Mouse (Mus musculus) embryonic facial prominence, embryonic 11.5 days (tissue): ENCODE data around the gene Slc12a8. TPM values are rescaled to one million over a fixed set of nuclear protein-coding genes. Genes with fewer than 3 reads are reported as not detected.

Source experiments
- ATAC-seq: fragments of 200-750 bp; cut with Nextera tagmentation; replicated peaks from 2 replicates; pipeline ENCODE4 v1.8.0; 2017; ENCODE audit warnings: low read depth; ENCODE audit not compliant: insufficient number of reproducible peaks, low FRiP score, low TSS enrichment
- DNase-seq: peaks from one replicate; pipeline ENCODE4 v3.0.0-alpha.2; 2015; ENCODE audit warnings: low spot score
- H3K27ac ChIP-seq: fragments of 300-500 bp; sonication (generic); replicated peaks from 2 replicates; pipeline ENCODE4 v1.5.1; 2014; ENCODE audit warnings: mild to moderate bottlenecking, low read depth, low read length, control low read depth
- H3K27me3 ChIP-seq: fragments of 300-500 bp; sonication (generic); 2 replicates; pipeline ENCODE4 v1.6.1; 2014; ENCODE audit warnings: mild to moderate bottlenecking, low read length, moderate library complexity, mixed read lengths; ENCODE audit not compliant: control insufficient read depth, insufficient read depth
- H3K36me3 ChIP-seq: fragments of 300-500 bp; sonication (generic); replicated peaks from 2 replicates; pipeline ENCODE4 v1.6.1; 2014; ENCODE audit warnings: low read depth, mild to moderate bottlenecking, low read length, moderate library complexity, mixed read lengths; ENCODE audit not compliant: control insufficient read depth, insufficient read depth
- H3K4me1 ChIP-seq: fragments of 300-500 bp; sonication (generic); 2 replicates; pipeline ENCODE4 v1.6.1; 2014; ENCODE audit warnings: low read length, mixed read lengths; ENCODE audit not compliant: control insufficient read depth, insufficient read depth
- H3K4me2 ChIP-seq: fragments of 300-500 bp; sonication (generic); 2 replicates; pipeline ENCODE4 v1.6.1; 2014; ENCODE audit warnings: low read depth, mild to moderate bottlenecking, control low read depth, low read length, moderate library complexity
- H3K4me3 ChIP-seq: fragments of 300-500 bp; sonication (generic); 2 replicates; pipeline ENCODE4 v1.5.1; 2014; ENCODE audit warnings: low read depth, low read length, control low read depth
- H3K9ac ChIP-seq: fragments of 300-500 bp; sonication (generic); replicated peaks from 2 replicates; pipeline ENCODE4 v1.6.1; 2014; ENCODE audit warnings: mild to moderate bottlenecking, control low read depth, low read length
- H3K9me3 ChIP-seq: fragments of 300-500 bp; sonication (generic); replicated peaks from 2 replicates; pipeline ENCODE4 v1.6.1; 2016; ENCODE audit warnings: mild to moderate bottlenecking, low read length, inconsistent platforms, mixed read lengths; ENCODE audit not compliant: control insufficient read depth
- WGBS: fragments of 180-500 bp; shearing (Covaris S2); extraction: QIAGEN DNeasy Blood & Tissue Kit; methylation state at CpG from one replicate; pipeline ENCODE4 v1.1.7; 2014; 5-methylcytosine and 5-hydroxymethylcytosine counted together
- polyA plus RNA-seq: library from polyadenylated mRNA; unstranded; fragments of >200 nt; fragmentation: Nextera tagmentation; extraction: Ambion mirVana; gene quantifications from 2 replicates; pipeline ENCODE4 v1.2.1, GENCODE M21; 2014

Slc12a8 gene
- polyA plus RNA-seq, 1 experiment from 2014 or later, result 0.35 TPM

GRCm38 (mm10) chr16:33522516-33522915 is 5.4 kb downstream of the Slc12a8 start:
- Histone ChIP-seq H3K27me3 (no peaks in the 10 kb centered on the region), H3K9ac (no peak overlapping the region), H3K4me1 (no peaks in the 10 kb centered on the region), H3K27ac (no peak overlapping the region), H3K4me2 (no peak overlapping the region), H3K36me3 (no peaks in the 10 kb centered on the region), H3K4me3 (no peak overlapping the region), H3K9me3 (no peaks in the 10 kb centered on the region)
- WGBS, result 48% methylated on average over 4 of the region's 4 CpGs
- no peak for ATAC-seq
- DNase-seq, result no peak

- H3K9ac ChIP-seq, result no peak overlapping the region
- 64% methylated on average over 10 of the region's 10 CpGs for WGBS
Observed at GRCm38 (mm10) chr16:33523571-33523970, 6.4 kb downstream of the Slc12a8 start.

GRCm38 (mm10) chr16:33529502-33530454 is 12.7 kb downstream of the Slc12a8 start:
- DNase-seq (no peak), ATAC-seq (no peak)
- no peaks in the 10 kb centered on the region for H3K27me3 ChIP-seq
- no peak overlapping the region for H3K4me2 ChIP-seq
- no peaks in the 10 kb centered on the region for H3K9me3 ChIP-seq
- no peak overlapping the region for H3K9ac ChIP-seq
- H3K4me1 ChIP-seq, result no peaks in the 10 kb centered on the region
- H3K36me3 ChIP-seq, result no peaks in the 10 kb centered on the region
- no peak overlapping the region for H3K4me3 ChIP-seq
- H3K27ac ChIP-seq, result no peak overlapping the region
- WGBS, result 72% methylated on average over 11 of the region's 11 CpGs

More at GRCm38 (mm10) chr16:33523571-33523970, 6.4 kb downstream of the Slc12a8 start:
- Histone ChIP-seq H3K27ac (no peak overlapping the region), H3K4me3 (no peak overlapping the region), H3K4me2 (no peak overlapping the region), H3K9me3 (no peaks in the 10 kb centered on the region), H3K27me3 (no peaks in the 10 kb centered on the region), H3K4me1 (no peaks in the 10 kb centered on the region), H3K36me3 (no peaks in the 10 kb centered on the region)
- DNase-seq, result no peak
- ATAC-seq, result no peak

- H3K27me3 ChIP-seq, result no peaks in the 10 kb centered on the region
- H3K36me3 ChIP-seq, result no peaks in the 10 kb centered on the region
- WGBS, result 71% methylated on average over 8 of the region's 8 CpGs
- ATAC-seq, result no peak
- no peak for DNase-seq
- no peak overlapping the region for H3K4me3 ChIP-seq
- H3K4me1 ChIP-seq, result no peaks in the 10 kb centered on the region
- no peak overlapping the region for H3K4me2 ChIP-seq
- no peak overlapping the region for H3K27ac ChIP-seq
- H3K9me3 ChIP-seq, result no peaks in the 10 kb centered on the region
- no peak overlapping the region for H3K9ac ChIP-seq
Observed at GRCm38 (mm10) chr16:33531184-33531583, 14.1 kb downstream of the Slc12a8 start.

- no peaks in the 10 kb centered on the region for H3K27me3 ChIP-seq
- no peaks in the 10 kb centered on the region for H3K4me1 ChIP-seq
- no peak overlapping the region for H3K4me3 ChIP-seq
- DNase-seq (no peak), ATAC-seq (no peak)
- 78% methylated on average over 8 of the region's 8 CpGs for WGBS
- H3K36me3 ChIP-seq, result no peaks in the 10 kb centered on the region
- H3K9me3 ChIP-seq, result no peaks in the 10 kb centered on the region
- no peak overlapping the region for H3K27ac ChIP-seq
- H3K9ac ChIP-seq, result no peak overlapping the region
- no peak overlapping the region for H3K4me2 ChIP-seq
Observed at GRCm38 (mm10) chr16:33536456-33536855, 19.3 kb downstream of the Slc12a8 start.

GRCm38 (mm10) chr16:33537499-33538225 is 20.5 kb downstream of the Slc12a8 start:
- no peaks in the 10 kb centered on the region for H3K36me3 ChIP-seq
- no peaks in the 10 kb centered on the region for H3K9me3 ChIP-seq
- DNase-seq (no peak), ATAC-seq (no peak)
- no peak overlapping the region for H3K27ac ChIP-seq
- no peaks in the 10 kb centered on the region for H3K4me1 ChIP-seq
- 87% methylated on average over 21 of the region's 21 CpGs for WGBS
- no peak overlapping the region for H3K4me2 ChIP-seq
- no peak overlapping the region for H3K9ac ChIP-seq
- H3K27me3 ChIP-seq, result no peaks in the 10 kb centered on the region
- no peak overlapping the region for H3K4me3 ChIP-seq

- Histone ChIP-seq H3K4me2 (no peak overlapping the region), H3K27ac (no peak overlapping the region), H3K36me3 (no peaks in the 10 kb centered on the region), H3K27me3 (no peaks in the 10 kb centered on the region), H3K9me3 (no peaks in the 10 kb centered on the region), H3K4me1 (no peaks in the 10 kb centered on the region), H3K9ac (no peak overlapping the region), H3K4me3 (no peak overlapping the region)
- DNase-seq (no peak), ATAC-seq (no peak)
- 92% methylated on average over 2 of the region's 2 CpGs for WGBS
Observed at GRCm38 (mm10) chr16:33544346-33544745, 27.2 kb downstream of the Slc12a8 start.

GRCm38 (mm10) chr16:33545530-33545929 is 28.4 kb downstream of the Slc12a8 start:
- Histone ChIP-seq H3K4me2 (no peak overlapping the region), H3K9me3 (no peaks in the 10 kb centered on the region), H3K36me3 (no peaks in the 10 kb centered on the region), H3K4me1 (no peaks in the 10 kb centered on the region), H3K4me3 (no peak overlapping the region), H3K27me3 (no peaks in the 10 kb centered on the region), H3K27ac (no peak overlapping the region), H3K9ac (no peak overlapping the region)
- no peak for DNase-seq
- no peak for ATAC-seq
- WGBS, result 80% methylated on average over 4 of the region's 4 CpGs
